In the genomic region with DNA sequence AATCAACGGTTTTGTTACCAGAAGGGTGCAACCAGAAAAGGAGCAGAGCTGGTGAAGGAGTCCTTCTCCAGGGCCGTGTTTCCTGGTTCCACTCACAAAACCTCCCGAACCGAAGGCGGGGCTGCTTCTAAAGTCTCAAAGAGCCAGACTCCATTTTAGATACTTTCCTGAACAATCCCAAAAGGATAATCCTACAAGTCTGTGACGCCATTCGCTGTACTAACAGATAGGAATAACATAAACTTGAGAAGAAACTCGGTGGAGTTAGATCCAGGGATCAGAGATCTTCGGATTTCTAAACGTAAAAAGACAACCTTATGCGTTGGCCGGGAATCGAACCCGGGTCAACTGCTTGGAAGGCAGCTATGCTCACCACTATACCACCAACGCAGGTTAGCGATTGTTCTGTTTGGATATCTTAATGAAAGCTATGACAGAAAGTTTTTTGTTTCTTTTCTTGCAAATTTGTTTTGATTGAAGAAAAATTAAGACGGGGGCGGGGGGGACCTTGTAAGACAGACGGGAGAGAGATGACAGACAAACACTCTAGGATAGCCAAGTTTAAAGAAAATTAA, we compare ENCODE assay signal across 7 mouse cellular contexts. TPM values are rescaled to one million over a fixed set of nuclear protein-coding genes. Genes with fewer than 3 reads are reported as not detected.
DNase-seq lines count a peak whose midpoint lies in the region; ATAC-seq and TF ChIP-seq lines count a peak whose summit lies in the region.

No protein-coding gene starts in this region.

- H3K4me3 ChIP-seq in embryonic facial prominence, embryonic 11.5 days (ENCODE audit: low read depth, low read length), result peak overlapping the region; percentile 59
- peak overlapping the region; percentile 60 for H3K4me3 ChIP-seq in limb, embryonic 11.5 days (ENCODE audit: low read depth, low read length)
- H3K4me3 ChIP-seq in midbrain, embryonic 13.5 days (replicated peaks), result peak overlapping the region; percentile 72
- H3K4me3 ChIP-seq in small intestine, adult 2 months (ENCODE audit: low read depth, low read length), result peak overlapping the region; percentile 72

- WGBS in embryonic facial prominence, embryonic 11.5 days, result under 1% methylated on average over 19 of the region's 19 CpGs
- 0% methylated on average over 19 of the region's 19 CpGs for WGBS in limb, embryonic 11.5 days
- under 1% methylated on average over 19 of the region's 19 CpGs for WGBS in midbrain, embryonic 13.5 days
- WGBS in small intestine, adult 2 months, result under 1% methylated on average over 19 of the region's 19 CpGs

- H3K36me3 ChIP-seq in embryonic facial prominence, embryonic 11.5 days (replicated peaks; ENCODE audit: control insufficient read depth, insufficient read depth, low read depth, low read length), result no peaks in the 10 kb centered on the region
- no peaks in the 10 kb centered on the region for H3K36me3 ChIP-seq in limb, embryonic 11.5 days (ENCODE audit: control insufficient read depth, insufficient read depth, low read length)
- H3K36me3 ChIP-seq in midbrain, embryonic 13.5 days, result no peaks in the 10 kb centered on the region
- H3K36me3 ChIP-seq in small intestine, adult 2 months (ENCODE audit: control insufficient read depth, insufficient read depth, low read length), result no peaks in the 10 kb centered on the region

- no peaks in the 10 kb centered on the region for H3K27me3 ChIP-seq in embryonic facial prominence, embryonic 11.5 days (ENCODE audit: control insufficient read depth, insufficient read depth, low read length)
- H3K27me3 ChIP-seq in limb, embryonic 11.5 days (ENCODE audit: control insufficient read depth, insufficient read depth, low read length), result no peaks in the 10 kb centered on the region
- H3K27me3 ChIP-seq in midbrain, embryonic 13.5 days, result no peaks in the 10 kb centered on the region
- H3K27me3 ChIP-seq in small intestine, adult 2 months (ENCODE audit: control insufficient read depth, insufficient read depth, low read length), result no peaks in the 10 kb centered on the region

- TF ChIP-seq CTCF in small intestine, adult 2 months (IDR thresholded peaks at IDR 0.05; ENCODE audit: extremely low read depth, insufficient read length, insufficient replicate concordance, low read depth, low read length), result no peak

- H3K9ac ChIP-seq in embryonic facial prominence, embryonic 11.5 days (replicated peaks; ENCODE audit: low read length), result peak overlapping the region; percentile 52
- H3K9ac ChIP-seq in limb, embryonic 11.5 days (ENCODE audit: low read length), result peak overlapping the region; percentile 57
- peak overlapping the region; percentile 75 for H3K9ac ChIP-seq in midbrain, embryonic 13.5 days (replicated peaks)

- peak overlapping the region; percentile 50 for H3K4me2 ChIP-seq in embryonic facial prominence, embryonic 11.5 days (ENCODE audit: low read depth, low read length)
- peak overlapping the region; percentile 62 for H3K4me2 ChIP-seq in limb, embryonic 11.5 days (ENCODE audit: low read depth, severe bottlenecking)
- peak overlapping the region; percentile 94 for H3K4me2 ChIP-seq in midbrain, embryonic 13.5 days (replicated peaks)

- peak; percentile 55 for ATAC-seq in embryonic facial prominence, embryonic 11.5 days (replicated peaks; ENCODE audit: insufficient number of reproducible peaks, low FRiP score, low TSS enrichment, low read depth)
- ATAC-seq in limb, embryonic 11.5 days (ENCODE audit: insufficient number of reproducible peaks, low FRiP score, low TSS enrichment, low read depth), result peak; percentile 63; the same call in 1 of the 2 replicates
- ATAC-seq in midbrain, embryonic 13.5 days, result peak; percentile 64

- no peak overlapping the region for H3K27ac ChIP-seq in embryonic facial prominence, embryonic 11.5 days (replicated peaks; ENCODE audit: low read depth, low read length)
- H3K27ac ChIP-seq in limb, embryonic 11.5 days (replicated peaks; ENCODE audit: low read depth, low read length), result 0 out of 2 replicates have a peak overlapping the region, but pooled peaks have one; percentile 39
- H3K27ac ChIP-seq in midbrain, embryonic 13.5 days, result peak overlapping the region; percentile 85
- H3K27ac ChIP-seq in small intestine, adult 2 months (ENCODE audit: insufficient read depth, low read depth, low read length), result peak overlapping the region; percentile 96

- H3K4me1 ChIP-seq in embryonic facial prominence, embryonic 11.5 days (ENCODE audit: control insufficient read depth, insufficient read depth, low read length), result no peaks in the 10 kb centered on the region
- no peaks in the 10 kb centered on the region for H3K4me1 ChIP-seq in limb, embryonic 11.5 days (ENCODE audit: control insufficient read depth, insufficient read depth, low read length)
- H3K4me1 ChIP-seq in midbrain, embryonic 13.5 days (replicated peaks), result peaks cover 20% of the 10 kb centered on the region
- H3K4me1 ChIP-seq in small intestine, adult 2 months (ENCODE audit: control insufficient read depth, insufficient read depth, insufficient read length, low read length), result peaks cover 5% of the 10 kb centered on the region

- DNase-seq in adrenal gland, postnatal 25 days, result peak; percentile 91
- peak; percentile 89 for DNase-seq in embryonic facial prominence, embryonic 11.5 days (ENCODE audit: low spot score)
- DNase-seq in heart, adult 11 months, result peak; percentile 97
- DNase-seq in kidney, adult 18-20 months, result peak; percentile 91
- peak; percentile 88 for DNase-seq in limb, embryonic 11.5 days (ENCODE audit: low spot score)

- TF ChIP-seq POLR2A in small intestine, adult 2 months (IDR thresholded peaks at IDR 0.05; ENCODE audit: low read depth, low read length), result no peak

- H3K9me3 ChIP-seq in embryonic facial prominence, embryonic 11.5 days (replicated peaks; ENCODE audit: control insufficient read depth, low read length), result no peaks in the 10 kb centered on the region
- no peaks in the 10 kb centered on the region for H3K9me3 ChIP-seq in limb, embryonic 11.5 days (ENCODE audit: control insufficient read depth, low read length)
- H3K9me3 ChIP-seq in midbrain, embryonic 13.5 days, result no peaks in the 10 kb centered on the region

RNA-seq across cellular contexts. Expression of gene Hfe2, which starts 24.2 kb away (rescaled TPM):
- total RNA-seq in adrenal gland, postnatal 25 days (2021), result not detected in 2 replicates
- polyA plus RNA-seq in embryonic facial prominence, embryonic 11.5 days (2014; fragmentation: Nextera tagmentation; extraction: Ambion mirVana), result 1.2 and 1.5 TPM in 2 replicates
- 1.7 and 1.8 TPM in 2 replicates for polyA plus RNA-seq in limb, embryonic 11.5 days (2014; fragmentation: Nextera tagmentation; extraction: Ambion mirVana)
- polyA plus RNA-seq in midbrain, embryonic 13.5 days (2015; fragmentation: Nextera tagmentation; extraction: Ambion mirVana), result 0.62 and 0.76 TPM in 2 replicates
- polyA plus RNA-seq in small intestine, adult 2 months (2012; rRNA removed), result 0.06 TPM in 1 of 2 replicates, not detected in the other

RNA-seq across cellular contexts. Expression of gene BC107364, which starts 48.7 kb away (rescaled TPM):
- not detected in 2 replicates for total RNA-seq in adrenal gland, postnatal 25 days (2021)
- polyA plus RNA-seq in embryonic facial prominence, embryonic 11.5 days (2014; fragmentation: Nextera tagmentation; extraction: Ambion mirVana), result not detected in 2 replicates
- polyA plus RNA-seq in limb, embryonic 11.5 days (2014; fragmentation: Nextera tagmentation; extraction: Ambion mirVana), result not detected in 2 replicates
- polyA plus RNA-seq in midbrain, embryonic 13.5 days (2015; fragmentation: Nextera tagmentation; extraction: Ambion mirVana), result not detected in 2 replicates
- not detected in 2 replicates for polyA plus RNA-seq in small intestine, adult 2 months (2012; rRNA removed)

RNA-seq across cellular contexts. Expression of gene Txnip, which starts 57.0 kb away (rescaled TPM):
- total RNA-seq in adrenal gland, postnatal 25 days (2021), result 421 and 586 TPM in 2 replicates
- 62.3 and 63.6 TPM in 2 replicates for polyA plus RNA-seq in embryonic facial prominence, embryonic 11.5 days (2014; fragmentation: Nextera tagmentation; extraction: Ambion mirVana)
- 54.4 and 57.9 TPM in 2 replicates for polyA plus RNA-seq in limb, embryonic 11.5 days (2014; fragmentation: Nextera tagmentation; extraction: Ambion mirVana)
- polyA plus RNA-seq in midbrain, embryonic 13.5 days (2015; fragmentation: Nextera tagmentation; extraction: Ambion mirVana), result 52.2 and 57.6 TPM in 2 replicates
- polyA plus RNA-seq in small intestine, adult 2 months (2012; rRNA removed), result 167 and 384 TPM in 2 replicates
